Mouse (Mus musculus) kidney, postnatal 4 days (tissue): ENCODE data around the gene Gapvd1.
A peak's percentile ranks its signal among the peaks of the same experiment; 100 is the strongest.
"Not testable (repeated sequence)": the region's sequence is repeated elsewhere in the genome, so short reads cannot be mapped to it uniquely, and the experiment has no call there.

ENCODE experiments used
- DNase-seq, 2 experiments: peaks; one replicate each; pipeline ENCODE4 v3.0.0; 2021; ENCODE audit warnings: mixed read lengths in 2 of 2

Gene Gapvd1

DNA sequence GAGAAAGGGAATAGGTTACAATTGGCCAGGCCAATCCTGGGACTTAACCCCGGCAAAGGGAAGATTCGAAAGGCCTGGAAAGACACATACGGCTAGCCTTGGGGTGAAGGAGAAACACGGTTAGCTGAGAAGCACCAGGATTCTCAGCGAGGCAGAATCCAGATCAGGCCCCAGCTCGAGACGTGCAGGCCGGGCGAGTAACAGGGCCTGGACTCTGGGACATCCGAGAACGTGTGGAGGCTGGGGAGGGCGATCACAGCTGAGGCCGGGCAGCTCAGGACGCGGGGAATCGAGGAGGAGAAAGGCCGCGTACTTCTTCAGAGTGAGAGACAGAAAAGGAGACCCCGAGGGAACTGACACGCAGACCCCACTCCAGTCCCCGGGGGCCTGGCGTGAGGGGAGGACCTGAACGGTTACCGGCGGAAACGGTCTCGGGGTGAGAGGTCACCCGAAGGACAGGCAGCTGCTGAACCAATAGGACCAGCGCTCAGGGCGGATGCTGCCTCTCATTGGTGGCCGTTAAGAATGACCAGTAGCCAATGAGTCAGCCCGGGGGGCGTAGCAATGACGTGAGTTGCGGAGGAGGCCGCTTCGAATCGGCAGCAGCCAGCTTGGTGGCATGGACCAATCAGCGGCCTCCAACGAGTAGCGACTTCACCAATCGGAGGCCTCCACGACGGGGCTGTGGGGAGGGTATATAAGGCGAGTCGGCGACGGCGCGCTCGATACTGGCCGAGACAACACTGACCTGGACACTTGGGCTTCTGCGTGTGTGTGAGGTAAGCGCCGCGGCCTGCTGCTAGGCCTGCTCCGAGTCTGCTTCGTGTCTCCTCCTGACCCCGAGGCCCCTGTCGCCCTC, 16.6 kb upstream of the Gapvd1 start, which contains the start of gene Hspa5:
Gene Hspa5 (plus strand): TSS at position 603 of the 859 bp plus-strand sequence.
- peak; percentile 98 to 99 for DNase-seq

- no peak for DNase-seq
These were observed 15.9 kb upstream of the Gapvd1 start for GRCm38 (mm10) chr2:34770951-34771350.

- no peak for DNase-seq
These were observed 15.0 kb upstream of the Gapvd1 start for GRCm38 (mm10) chr2:34770049-34770448.

DNA sequence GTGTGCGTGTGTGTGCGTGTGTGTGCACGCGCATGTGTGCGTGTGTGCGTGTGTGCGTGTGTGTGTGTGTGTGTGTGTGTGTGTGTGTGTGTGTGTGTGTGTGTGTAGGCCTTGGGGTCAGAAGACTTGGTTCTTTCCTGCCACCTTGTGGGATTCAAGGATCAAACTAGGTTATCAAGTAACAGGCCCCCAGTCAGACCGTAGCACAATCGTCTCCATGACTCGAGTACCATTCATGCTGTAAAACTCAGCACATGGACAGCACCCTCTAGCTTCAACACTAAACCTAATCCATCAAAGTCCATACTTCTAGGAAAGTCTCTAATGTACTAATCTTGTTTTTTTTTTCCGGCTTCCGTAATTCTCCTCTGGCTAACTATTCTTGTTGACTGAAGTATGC, 9.8 kb upstream of the Gapvd1 start:
- no peak for DNase-seq

- DNase-seq, result no peak
These were observed 7.8 kb upstream of the Gapvd1 start for GRCm38 (mm10) chr2:34762872-34763271.

DNA sequence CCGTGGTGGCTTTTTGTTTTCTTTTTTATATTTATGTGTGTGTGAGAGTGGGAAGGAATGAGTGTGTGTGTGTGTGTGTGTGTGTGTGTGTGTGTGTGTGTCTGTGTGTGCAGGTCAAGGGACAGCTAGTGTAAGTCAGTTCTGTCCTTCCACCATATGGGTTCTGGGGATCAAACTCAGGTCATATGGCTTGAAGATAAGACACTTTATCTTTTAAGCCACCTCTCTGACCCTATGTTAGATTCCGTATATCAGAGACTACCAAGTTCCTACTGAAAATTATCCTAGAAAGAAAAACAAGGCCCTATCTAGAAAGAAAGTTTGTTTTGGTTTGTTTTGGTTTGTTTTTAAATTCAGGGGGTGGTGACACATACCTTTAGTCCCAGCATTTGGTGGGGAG, 7.1 kb upstream of the Gapvd1 start:
- DNase-seq, result no peak

GRCm38 (mm10) chr2:34761272-34761671, 6.2 kb upstream of the Gapvd1 start:
- DNase-seq, result not testable (repeated sequence)

DNA sequence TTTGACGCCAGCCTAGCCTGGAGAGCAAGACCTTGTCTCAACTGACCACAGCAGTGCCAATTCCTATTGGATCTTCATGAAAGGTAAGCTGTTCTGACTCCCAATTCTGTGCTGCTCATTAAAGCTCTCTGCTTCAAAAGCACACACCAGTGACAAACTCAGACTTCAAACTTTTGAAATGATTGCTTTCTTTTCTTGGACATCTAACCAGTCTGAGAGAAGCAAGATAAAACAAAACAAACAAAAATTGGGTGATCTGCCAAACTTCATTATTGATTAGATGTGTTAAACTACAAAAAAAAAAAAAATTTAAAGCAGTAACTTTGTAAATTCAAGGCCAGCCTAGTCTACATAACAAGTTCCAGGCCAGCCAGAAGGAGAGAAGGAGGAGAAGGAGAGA, 2.3 kb upstream of the Gapvd1 start:
- no peak for DNase-seq

GRCm38 (mm10) chr2:34753811-34754550, 1.1 kb downstream of the Gapvd1 start:
- DNase-seq, result peak; percentile 92 to 94

DNA sequence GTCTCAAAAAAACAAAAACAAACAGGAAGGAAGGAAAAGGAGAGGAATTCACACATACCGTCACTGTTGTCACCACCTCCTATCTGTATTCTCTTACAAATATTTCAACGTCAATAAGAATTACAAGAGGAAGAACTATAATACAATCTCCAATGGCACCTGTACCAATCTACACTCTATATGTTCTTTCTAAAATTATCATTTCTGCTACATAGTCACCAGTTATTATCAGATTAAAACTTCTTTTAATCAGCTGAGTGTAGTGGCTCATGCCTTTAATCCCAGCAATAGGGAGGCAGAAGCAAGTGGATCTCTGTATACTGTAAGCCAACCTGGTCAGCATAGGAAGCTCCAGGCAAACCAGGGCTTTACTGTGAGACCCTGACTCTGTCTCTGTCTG, 4.8 kb downstream of the Gapvd1 start:
- DNase-seq, result no peak

- no peak for DNase-seq
These were observed 6.6 kb downstream of the Gapvd1 start for GRCm38 (mm10) chr2:34748479-34748878.

DNA sequence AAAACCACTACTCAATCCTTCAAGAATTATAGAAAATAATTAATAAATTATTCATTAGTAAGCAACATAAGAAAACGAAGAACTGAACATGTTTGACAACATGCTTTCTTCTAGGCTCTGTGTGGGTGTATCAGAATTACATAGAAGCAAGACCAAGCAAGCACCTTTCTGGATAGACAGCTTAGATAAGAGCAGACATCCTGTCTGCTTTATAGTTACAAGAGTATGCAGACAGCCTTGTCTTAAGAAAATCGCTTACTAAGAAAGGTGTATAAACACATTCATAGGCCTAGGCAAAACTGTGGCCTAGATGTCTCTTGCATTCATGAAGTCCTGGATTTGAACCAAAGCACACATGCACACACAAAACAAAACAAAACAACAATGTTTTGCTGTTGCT, 9.4 kb downstream of the Gapvd1 start:
- no peak for DNase-seq

DNA sequence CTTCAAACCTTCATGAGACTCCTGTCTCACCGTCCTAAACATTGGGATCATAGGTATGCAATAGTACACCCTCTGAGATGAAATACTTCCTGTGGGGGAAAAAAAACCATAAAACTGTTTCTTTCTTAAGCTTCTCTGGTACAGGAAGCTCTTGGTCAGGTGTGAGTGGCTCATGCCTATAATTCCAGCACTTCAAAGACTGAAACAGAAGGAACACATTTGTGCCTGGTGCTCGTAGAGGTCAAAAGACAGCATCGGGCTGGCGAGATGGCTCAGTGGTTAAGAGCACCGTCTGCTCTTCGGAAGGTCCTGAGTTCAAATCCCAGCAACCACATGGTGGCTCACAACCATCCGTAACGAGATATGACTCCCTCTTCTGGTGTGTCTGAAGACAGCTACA, 10.6 kb downstream of the Gapvd1 start:
- DNase-seq, result no peak

DNA sequence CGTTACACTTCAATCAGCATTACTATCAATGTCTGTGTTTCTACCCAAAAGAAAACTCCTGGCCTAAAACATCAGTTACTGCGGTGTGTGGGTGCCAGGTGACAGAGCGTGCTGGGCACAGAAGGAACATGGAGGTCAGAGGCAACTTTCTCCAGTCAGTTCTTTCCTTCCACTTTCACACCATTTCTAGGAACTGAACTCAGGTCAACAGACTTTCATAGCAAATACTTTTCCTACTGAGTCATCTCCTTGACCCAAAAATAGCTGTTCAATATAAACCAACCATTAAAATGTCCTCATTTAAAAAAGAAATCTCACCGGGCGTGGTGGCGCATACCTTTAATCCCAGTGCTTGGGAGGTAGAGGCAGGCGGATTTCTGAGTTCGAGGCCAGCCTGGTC, 12.4 kb downstream of the Gapvd1 start:
- no peak for DNase-seq

DNA sequence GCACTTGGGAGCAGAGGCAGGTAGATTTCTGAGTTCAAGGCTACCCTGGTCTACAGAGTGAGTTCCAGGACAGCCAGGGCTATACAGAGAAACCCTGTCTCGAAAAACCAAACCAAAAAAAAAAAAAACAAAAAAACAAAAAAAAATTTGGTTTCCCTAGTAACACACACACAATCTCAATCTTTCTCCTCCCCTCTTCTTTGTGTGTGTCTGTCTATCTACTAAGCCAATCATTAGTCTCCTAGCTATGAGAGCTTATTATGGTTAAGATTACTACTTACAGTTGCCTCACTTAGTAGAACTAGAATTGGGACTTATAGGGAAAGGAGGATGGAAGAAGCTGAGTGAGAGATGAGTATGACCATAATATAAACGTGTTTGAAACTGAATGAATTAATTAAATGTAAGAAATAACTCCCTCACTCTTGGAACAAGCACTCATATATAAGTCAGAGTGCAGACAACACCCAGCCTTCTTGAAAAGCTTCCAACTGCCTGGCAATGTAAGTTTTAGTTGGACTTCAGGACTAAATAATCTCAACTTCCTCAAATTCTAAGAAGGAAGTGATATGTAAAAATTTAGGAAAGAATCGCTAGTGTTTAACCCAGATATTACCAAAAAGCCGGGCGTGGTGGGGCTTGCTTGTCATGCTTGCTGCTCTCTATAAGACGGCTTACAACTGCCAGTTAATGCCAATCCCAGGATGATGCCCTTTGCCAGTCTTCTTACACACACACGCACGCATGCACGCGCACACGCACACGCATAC, 13.5 kb downstream of the Gapvd1 start:
- no peak for DNase-seq

- DNase-seq, result no peak
These were observed 15.2 kb downstream of the Gapvd1 start for GRCm38 (mm10) chr2:34739684-34740391.

GRCm38 (mm10) chr2:34737911-34738310, 17.1 kb downstream of the Gapvd1 start:
- DNase-seq, result no peak

DNA sequence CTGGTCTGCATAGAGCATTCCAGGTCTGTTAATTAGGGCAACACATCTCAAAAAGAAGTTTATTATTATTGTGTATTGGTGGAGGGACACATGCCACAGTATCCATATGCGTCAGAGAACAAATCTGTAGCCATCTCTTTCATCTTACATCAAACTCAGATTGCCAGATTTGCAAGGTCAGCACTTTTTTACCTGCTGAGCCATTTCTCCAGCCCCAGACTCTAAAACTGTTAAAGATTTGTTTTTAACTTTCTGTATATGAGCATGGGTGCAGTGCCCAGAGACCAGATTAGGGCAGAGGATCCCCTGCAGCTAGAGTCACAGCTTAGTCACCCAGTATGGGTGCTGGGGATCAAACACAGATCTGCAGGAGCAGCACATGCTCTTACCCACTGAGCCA, 18.4 kb downstream of the Gapvd1 start:
- no peak for DNase-seq

GRCm38 (mm10) chr2:34727045-34727728, 27.8 kb downstream of the Gapvd1 start:
- no peak for DNase-seq

DNA sequence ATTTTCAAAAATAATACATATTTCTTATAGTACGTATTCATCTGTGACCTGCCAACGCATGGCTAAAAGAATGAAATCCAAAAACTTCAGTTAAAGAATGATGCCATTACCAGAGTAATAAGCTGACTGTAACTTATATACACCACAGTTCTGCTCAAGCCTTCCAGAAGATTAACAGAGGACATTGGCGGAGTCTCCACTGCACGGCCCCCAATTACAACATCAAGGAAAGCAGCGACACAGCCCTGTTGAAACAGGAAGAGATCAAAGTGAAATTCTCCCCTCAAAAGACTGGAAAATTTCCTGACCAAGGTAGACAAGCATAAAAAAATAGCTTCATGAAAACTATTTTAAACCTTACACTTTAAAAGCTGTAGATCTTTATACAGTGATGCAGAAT, 29.8 kb downstream of the Gapvd1 start:
- DNase-seq, result no peak

GRCm38 (mm10) chr2:34718196-34718595, 36.8 kb downstream of the Gapvd1 start:
- peak in 1 of 2 experiments; percentile 9 for DNase-seq

DNA sequence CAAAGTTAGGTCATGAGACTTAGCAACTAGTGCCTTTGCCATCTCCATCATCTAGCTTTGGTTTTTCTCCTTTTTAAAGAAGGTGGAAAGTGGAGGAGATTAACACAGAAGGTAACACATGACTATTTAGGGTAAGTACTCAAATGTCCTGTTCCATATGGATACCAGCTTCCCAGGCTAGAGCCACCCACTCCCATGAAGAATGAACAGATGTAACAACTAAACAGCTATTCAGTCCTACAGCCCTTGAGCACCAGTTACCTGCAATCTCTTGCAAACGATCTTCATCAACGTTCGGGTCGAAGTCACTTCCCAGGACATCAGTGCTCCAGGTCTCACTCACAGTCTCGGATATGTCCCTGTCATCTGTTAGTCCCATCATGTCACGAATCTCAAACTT, 43.1 kb downstream of the Gapvd1 start:
- no peak for DNase-seq
